Comparison of ENCODE assay signal across 24 mouse cellular contexts in the genomic region with DNA sequence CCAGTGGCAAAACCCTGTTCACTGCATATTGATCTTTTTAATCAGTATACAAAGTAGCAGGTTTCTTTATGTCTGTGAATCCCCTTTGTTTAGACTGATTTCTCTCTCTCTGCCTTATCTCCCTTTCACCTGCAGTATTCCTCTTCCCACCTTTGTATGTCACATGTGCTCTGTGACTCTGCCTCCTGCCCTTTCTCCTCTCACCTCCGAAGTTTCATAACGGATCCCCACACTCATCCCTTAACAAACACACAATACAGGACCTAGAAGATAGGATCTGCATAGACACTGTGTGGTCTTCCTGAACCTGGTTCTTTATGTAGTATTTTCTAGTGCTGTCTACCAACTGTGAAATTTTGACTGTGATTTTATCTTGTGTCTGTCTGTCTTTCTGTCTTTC. TPM values are rescaled to one million over a fixed set of nuclear protein-coding genes. Genes with fewer than 3 reads are reported as not detected.
DNase-seq lines count a peak whose midpoint lies in the region; TF ChIP-seq lines count a peak whose summit lies in the region.
"Had no signal": no experiment of that assay in that cellular context is flagged by ENCODE, and none has a peak within 500 bp of the region (broad histone marks: within the 10 kb centered on the region; RNA-seq: fewer than 3 reads in every experiment).

No protein-coding gene starts in this region.

- TF ChIP-seq CTCF in liver, adult 2 months (IDR thresholded peaks at IDR 0.05; ENCODE audit: low read depth, low read length): no peak

- H3K79me2 ChIP-seq in liver, adult 2 months (ENCODE audit: control insufficient read depth, insufficient read depth, low read length): peaks cover 23% of the 10 kb centered on the region; the same call in 1 of the 2 replicates

- H3K9ac ChIP-seq in liver, adult 2 months (ENCODE audit: low read depth, low read length): no peak overlapping the region

- no peak overlapping the region for H3K4me3 ChIP-seq in liver, adult 2 months (ENCODE audit: insufficient read depth, low read depth, low read length)

- H3K36me3 ChIP-seq in liver, adult 2 months (ENCODE audit: control insufficient read depth, insufficient read depth, low read length): no peaks in the 10 kb centered on the region
- H3K36me3 ChIP-seq: G1E had no signal

- no peaks in the 10 kb centered on the region for H3K27me3 ChIP-seq in liver, adult 2 months (ENCODE audit: control insufficient read depth, insufficient read depth, low read length)
- H3K27me3 ChIP-seq: CH12.LX, Patski had no signal

- DNase-seq in heart, adult 11 months: peak; percentile 61
- DNase-seq in heart, postnatal 4 days: no peak
- DNase-seq in liver, adult 2 months (ENCODE audit: extremely low read depth, low read depth, low spot score): peak; percentile 58
- DNase-seq in liver: no peak
- peak; percentile 11 for DNase-seq in testis, postnatal 10 days (ENCODE audit: low spot score)
- DNase-seq in testis, postnatal 14 days (ENCODE audit: low spot score): no peak
- DNase-seq: adrenal gland, adult 2 months; adrenal gland, adult 8-10 months; adrenal gland, postnatal 10 days; adrenal gland, postnatal 14 days; adrenal gland, postnatal 25 days; adrenal gland, postnatal 36 days; B cell, adult 2 months; cerebellum, adult 11 months; cerebellum, adult 18-20 months had no signal

- H3K4me1 ChIP-seq in liver, adult 2 months (ENCODE audit: control insufficient read depth, insufficient read depth, low read length): peaks cover 11% of the 10 kb centered on the region

- TF ChIP-seq POLR2A in liver, adult 2 months (IDR thresholded peaks at IDR 0.05; ENCODE audit: extremely low read depth, insufficient read depth, low read length): no peak

- H3K27ac ChIP-seq in liver, adult 2 months (replicated peaks; ENCODE audit: insufficient read depth, low read depth, low read length): no peak overlapping the region

- WGBS in liver, adult 2 months: 29% methylated on average over 2 of the region's 2 CpGs

RNA-seq across cellular contexts. Expression of a gene that starts 8.6 kb away (rescaled TPM):
- total RNA-seq in heart, postnatal 4 days (2021): 1 to 10 TPM; 5.1 to 5.8 TPM
- 17.4 and 29.2 TPM in 2 replicates for total RNA-seq in liver, adult 2 months (2014; rRNA removed)
- polyA plus RNA-seq in liver, adult 2 months (2012; rRNA removed): 39.6 and 45.2 TPM in 2 replicates
- total RNA-seq: G1E, MEL had no signal
- polyA plus RNA-seq: G1E had no signal

RNA-seq across cellular contexts. Expression of a gene that starts 16.9 kb away (rescaled TPM):
- not detected for total RNA-seq in heart, postnatal 4 days (2021)
- 10.0 and 10.9 TPM in 2 replicates for total RNA-seq in liver, adult 2 months (2014; rRNA removed)
- 20.5 and 24.3 TPM in 2 replicates for polyA plus RNA-seq in liver, adult 2 months (2012; rRNA removed)
- total RNA-seq: MEL had no signal
- polyA plus RNA-seq: C2C12, G1E had no signal

RNA-seq across cellular contexts. Expression of a gene that starts 54.2 kb away (rescaled TPM):
- total RNA-seq in heart, postnatal 4 days (2021): not detected
- not detected in 2 replicates for total RNA-seq in liver, adult 2 months (2014; rRNA removed)
- polyA plus RNA-seq in liver, adult 2 months (2012; rRNA removed): not detected in 2 replicates
- total RNA-seq: adrenal gland, adult 18-20 months; adrenal gland, adult 2 months; adrenal gland, adult 8-10 months; adrenal gland, postnatal 10 days; adrenal gland, postnatal 14 days; adrenal gland, postnatal 25 days; adrenal gland, postnatal 36 days; adrenal gland, postnatal 4 days; CH12.LX; G1E; MEL had no signal
- polyA plus RNA-seq: activated CD4-positive, CD25-positive, alpha-beta regulatory T cell, adult 4 months; adrenal gland, adult 2 months; C2C12; CD4-positive, CD25-positive, alpha-beta regulatory T cell, adult 4 months; G1E; Patski had no signal

Comparison
In these comparisons a context has a peak if more than half of its experiments do, and no peak if none do; other contexts are left out.
1. DNase-seq: peak in heart, adult 11 months (single experiment), liver, adult 2 months (single experiment) and testis, postnatal 10 days (single experiment); none in heart, postnatal 4 days (single experiment), liver (single experiment) and testis, postnatal 14 days (single experiment).
2. RNA of a gene that starts 16.9 kb away (total RNA-seq): 10.0 to 10.9 TPM in liver, adult 2 months; not detected in heart, postnatal 4 days; every median in the first group is over 10 times any median in the second.